Mouse (Mus musculus): ENCODE data around the gene Ispd.

DNA sequence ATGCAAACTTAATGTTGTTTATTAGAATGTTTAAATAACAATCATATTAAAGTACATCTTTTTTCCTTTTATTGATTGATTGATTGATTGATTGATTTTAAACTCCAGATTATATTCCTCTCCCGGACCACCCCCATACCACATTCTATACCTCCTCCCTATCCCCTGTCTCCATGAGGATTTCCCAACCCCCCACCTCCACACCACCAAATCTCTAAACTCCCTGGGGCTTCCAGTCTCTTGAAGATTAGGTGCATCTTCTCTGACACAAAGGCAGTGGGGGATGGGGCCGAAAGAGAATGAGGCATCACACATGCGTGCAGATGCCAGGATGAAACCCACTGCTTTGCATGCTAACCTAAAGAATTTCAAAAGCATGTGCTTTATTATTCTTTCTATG, 283.5 kb downstream of the Ispd start:
- TF ChIP-seq CTCF (IDR thresholded peaks at IDR 0.05): no peak
- no peak for TF ChIP-seq EP300 (IDR thresholded peaks at IDR 0.05)

Measured in lung, postnatal 0 days (tissue).